Mouse (Mus musculus) brain, embryonic 14.5 days (tissue): ENCODE results near the gene Calr4.

ENCODE experiments used
- CTCF ChIP-seq: fragments of 200-500 bp; IDR thresholded peaks from 2 replicates; pipeline ENCODE4 v1.5.1; 2012; ENCODE audit warnings: inconsistent platforms, mild to moderate bottlenecking, moderate library complexity, borderline replicate concordance; ENCODE audit not compliant: insufficient read depth, insufficient read length; ENCODE audit errors: extremely low read depth
- POLR2A ChIP-seq: fragments of 200-500 bp; IDR thresholded peaks from 2 replicates; pipeline ENCODE4 v1.6.1; 2012; ENCODE audit warnings: mild to moderate bottlenecking, inconsistent platforms, borderline replicate concordance; ENCODE audit not compliant: poor library complexity, insufficient read depth, insufficient read length, severe bottlenecking; ENCODE audit errors: extremely low read depth

- TF ChIP-seq CTCF (no peak), POLR2A (no peak)
Observed at GRCm38 (mm10) chr4:109273586-109274240, 39.4 kb downstream of the Calr4 start.
